Mouse (Mus musculus): ENCODE results near the gene Sema3d.

Gene Sema3d

DNA sequence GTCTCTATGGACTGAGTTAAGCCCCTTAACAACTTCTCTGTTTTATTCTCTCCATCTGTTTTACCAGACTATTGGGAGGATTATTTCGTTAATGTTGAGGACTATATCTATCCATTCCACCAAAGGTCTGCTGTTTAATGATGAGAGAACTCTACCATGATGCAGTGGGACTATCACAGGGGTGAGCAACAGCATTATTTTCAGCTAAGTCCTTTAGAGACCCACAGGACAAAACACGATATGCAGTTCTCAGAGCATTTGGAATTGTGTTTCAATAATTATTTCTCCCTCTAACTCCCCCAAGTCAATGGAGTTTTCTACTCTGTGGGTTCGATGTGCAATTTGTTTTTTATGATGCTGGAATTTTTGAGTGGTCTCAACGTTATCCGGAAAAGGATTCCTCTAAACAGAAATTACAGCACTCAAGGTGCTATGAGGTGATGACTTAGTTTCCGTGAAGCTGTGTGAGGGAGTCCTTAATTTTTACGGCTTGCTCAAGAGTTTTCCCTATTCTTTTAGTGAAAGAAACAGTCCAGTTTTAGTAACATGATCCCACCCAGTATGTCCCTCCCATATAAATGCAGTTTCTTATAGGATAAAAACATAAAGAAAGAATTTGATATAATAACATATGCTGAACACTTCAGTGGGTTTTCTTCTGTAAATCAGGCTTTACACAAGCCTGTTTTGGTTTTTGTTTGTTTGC is 254.7 kb downstream of the Sema3d start:
- no peak for DNase-seq (ENCODE audit: low read depth)
